Mouse (Mus musculus) heart, postnatal 0 days (tissue): ENCODE data around the gene Gm9639.
"Not testable (repeated sequence)": the region's sequence is repeated elsewhere in the genome, so short reads cannot be mapped to it uniquely, and the experiment has no call there.

Experiments
- CTCF ChIP-seq: IDR thresholded peaks from 2 replicates; pipeline ENCODE4 v1.5.1; 2016; ENCODE audit warnings: antibody characterized with exemption, control low read depth, low read depth
- EP300 ChIP-seq: IDR thresholded peaks from 2 replicates; pipeline ENCODE4 v1.6.1; 2016; ENCODE audit warnings: antibody characterized with exemption, low read depth

GRCm38 (mm10) chr10:77771225-77771624 is 23.7 kb downstream of the Gm9639 start, which contains the start of gene Gm3238:
- TF ChIP-seq CTCF, EP300: not testable (repeated sequence)
